Mouse (Mus musculus) cerebellum, adult 8-10 months (tissue): Measurements from ENCODE around the gene Eps15l1.

Source experiments
- DNase-seq: peaks from one replicate; pipeline ENCODE4 v3.0.0; 2022

Eps15l1 gene

DNA sequence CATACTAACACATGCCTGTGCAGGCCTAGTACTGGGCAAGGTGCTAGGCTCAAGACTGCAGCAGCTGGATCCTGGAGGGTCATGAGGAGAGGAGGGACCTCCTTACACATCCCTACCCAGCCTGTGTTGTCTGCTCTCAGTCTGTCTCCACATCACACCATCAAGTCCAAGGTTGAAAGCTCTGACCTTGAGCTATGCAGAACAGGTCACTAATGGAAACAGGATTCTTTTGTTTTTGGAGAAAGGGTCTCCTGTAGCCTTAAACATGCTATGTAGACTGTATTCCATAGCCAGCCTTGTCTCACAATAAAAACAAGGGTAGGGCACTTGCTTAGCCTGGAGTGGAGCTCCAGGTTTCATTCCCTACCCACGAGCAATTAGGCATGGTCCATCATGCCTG is 72.3 kb downstream of the Eps15l1 start:
- no peak for DNase-seq

DNA sequence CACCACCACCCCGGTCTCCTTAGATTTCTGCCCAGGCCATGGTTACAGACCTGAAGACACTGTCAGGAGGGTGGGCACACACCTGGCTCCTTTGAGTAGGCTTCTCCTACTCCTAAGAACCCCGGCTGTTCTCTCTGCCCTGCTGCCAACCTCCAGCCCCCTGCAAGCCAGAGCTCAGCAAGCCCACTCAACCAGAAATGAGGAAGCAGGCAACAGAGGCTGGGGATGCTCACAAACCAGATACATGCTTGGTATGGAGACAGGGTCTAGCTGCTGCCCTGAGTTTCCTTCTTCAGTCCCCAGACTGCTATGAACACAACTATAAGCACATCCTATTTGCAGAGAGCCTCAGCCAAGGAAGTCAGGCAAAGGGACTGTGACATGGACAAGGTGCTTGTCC is 73.1 kb downstream of the Eps15l1 start:
- DNase-seq = no peak

DNA sequence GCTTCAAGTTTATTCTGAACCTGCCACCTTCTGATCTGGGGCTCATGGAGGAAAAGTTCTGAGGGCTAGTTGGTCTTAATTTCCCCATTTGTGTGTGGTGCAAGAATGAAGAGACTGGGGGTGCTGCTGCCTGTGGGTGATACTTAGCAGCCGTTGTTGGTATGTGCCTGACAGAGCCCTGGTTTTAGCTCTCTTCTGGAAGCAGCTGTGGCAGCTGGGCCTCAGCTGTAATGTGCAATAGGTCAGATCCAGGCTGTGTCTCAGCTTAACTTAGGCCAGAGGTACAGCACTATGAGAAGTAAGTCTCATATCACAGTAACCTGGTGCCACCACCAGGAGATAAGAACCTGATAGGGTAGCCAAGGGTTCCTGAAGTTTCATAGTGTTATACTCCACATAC is 73.7 kb downstream of the Eps15l1 start:
- no peak for DNase-seq

DNA sequence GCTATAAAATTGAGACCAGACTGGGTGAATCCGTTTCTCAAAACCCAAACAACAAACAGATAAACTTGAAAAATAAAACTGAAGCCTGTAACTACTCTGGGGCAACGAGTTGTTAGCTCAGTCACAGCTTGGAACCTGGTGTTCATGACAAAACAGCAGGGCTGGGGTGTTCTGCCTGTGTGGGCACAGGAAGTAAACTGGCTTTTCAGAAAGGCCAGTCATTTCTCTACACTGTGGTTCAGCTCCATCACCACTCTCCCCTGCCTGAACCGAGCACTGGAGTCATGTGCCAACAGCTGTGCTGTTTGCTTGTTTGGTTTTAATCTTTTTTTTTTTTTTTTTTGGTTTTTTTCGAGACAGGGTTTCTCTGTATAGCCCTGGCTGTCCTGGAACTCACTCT is 77.5 kb downstream of the Eps15l1 start:
- no peak for DNase-seq

DNA sequence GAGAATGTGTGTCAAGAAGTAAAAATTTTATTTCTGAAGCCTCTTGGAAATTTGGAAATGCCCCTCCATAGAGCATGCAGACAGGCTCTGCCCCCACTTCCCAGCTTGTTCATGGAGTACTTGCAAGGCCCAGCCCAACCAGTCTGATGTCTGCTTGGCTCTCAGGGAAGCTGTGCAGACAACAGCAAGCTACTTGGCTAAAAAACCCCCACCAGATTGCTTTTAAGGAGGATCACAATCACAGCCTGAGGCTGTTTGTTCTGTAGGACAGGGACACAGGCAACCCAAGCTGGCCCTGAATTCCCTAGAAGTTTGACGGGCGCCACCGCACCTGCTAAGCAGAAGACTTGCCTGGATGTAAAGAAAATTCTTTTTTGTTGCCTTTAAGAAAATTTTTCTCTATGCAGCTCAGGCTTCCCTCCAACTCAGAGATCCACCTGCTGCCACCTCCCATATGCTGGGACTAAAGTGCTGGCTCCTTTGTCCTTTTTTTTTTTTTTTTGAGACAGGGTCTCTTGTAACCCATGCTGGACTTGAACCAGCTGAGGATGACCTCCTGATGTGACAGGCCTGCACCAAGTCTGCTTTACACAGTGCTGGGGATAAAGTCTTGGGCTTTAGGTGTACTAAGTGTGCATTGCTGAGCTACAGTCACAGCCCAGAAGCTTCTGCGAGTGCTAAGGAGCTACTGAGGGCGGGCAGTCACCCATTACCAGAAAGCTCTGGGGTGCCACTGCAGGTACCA is 78.5 kb downstream of the Eps15l1 start:
- DNase-seq = no peak

DNA sequence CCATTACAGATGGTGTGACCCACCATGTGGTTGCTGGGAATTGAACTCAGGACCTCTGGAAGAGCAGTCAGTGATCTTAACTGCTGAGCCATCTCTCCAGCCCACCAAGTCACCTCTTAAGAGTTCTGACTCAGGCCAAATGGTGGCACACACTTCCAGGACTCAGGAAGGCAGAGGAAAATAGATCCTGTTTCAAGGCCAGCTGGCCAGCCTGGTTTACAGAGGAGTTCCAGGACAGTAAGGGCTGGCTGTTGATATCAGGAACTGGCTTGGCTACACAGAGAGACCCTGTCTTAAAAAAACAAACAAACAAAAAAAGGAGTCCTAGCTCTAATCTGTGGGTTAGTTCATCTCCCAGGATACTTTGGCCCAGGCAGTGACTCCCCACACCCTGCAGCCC is 84.2 kb downstream of the Eps15l1 start:
- DNase-seq = no peak

DNA sequence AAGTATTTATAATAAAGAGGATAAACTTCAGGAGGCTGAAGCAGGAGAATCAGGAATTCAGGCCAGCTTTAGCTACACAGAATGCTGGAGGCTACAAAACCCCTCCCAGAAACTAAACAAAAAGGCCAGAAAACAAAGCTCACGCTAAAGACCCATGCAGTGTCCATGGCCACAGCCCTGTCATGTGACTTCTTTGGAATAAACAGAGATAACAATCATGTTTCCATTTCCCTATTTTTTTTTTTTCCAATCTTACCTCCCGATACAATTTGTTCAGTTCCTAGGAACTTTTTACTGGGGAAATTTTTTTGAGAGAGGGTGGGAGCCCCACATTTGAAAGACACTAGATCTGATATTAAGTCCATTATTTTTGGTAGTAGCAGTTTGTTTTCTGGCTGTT is 85.0 kb downstream of the Eps15l1 start:
- DNase-seq = no peak

DNA sequence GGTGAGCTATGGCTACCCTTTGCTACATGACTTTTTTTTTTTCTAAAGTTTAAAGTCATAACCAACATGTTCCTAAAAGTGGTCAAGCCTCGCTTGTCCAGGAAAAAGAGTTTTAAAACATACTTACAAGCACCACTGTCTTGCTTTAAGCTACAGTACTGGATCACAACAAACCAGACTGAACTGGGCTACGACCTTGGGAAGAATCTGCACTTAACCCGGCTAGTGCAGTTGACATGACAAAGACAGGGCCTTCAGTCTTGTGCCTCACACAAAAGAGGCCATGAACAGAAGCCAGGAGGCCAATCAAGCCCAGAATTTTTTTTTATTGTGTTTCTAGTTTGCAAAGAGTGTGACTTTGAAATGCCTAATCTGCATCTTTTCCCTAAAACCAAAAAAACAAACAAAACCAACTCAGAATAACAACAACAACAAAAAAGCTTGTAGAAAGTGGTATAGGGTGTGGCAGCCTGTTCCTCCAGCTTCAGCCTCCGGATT is 87.1 kb downstream of the Eps15l1 start:
- DNase-seq = no peak

DNA sequence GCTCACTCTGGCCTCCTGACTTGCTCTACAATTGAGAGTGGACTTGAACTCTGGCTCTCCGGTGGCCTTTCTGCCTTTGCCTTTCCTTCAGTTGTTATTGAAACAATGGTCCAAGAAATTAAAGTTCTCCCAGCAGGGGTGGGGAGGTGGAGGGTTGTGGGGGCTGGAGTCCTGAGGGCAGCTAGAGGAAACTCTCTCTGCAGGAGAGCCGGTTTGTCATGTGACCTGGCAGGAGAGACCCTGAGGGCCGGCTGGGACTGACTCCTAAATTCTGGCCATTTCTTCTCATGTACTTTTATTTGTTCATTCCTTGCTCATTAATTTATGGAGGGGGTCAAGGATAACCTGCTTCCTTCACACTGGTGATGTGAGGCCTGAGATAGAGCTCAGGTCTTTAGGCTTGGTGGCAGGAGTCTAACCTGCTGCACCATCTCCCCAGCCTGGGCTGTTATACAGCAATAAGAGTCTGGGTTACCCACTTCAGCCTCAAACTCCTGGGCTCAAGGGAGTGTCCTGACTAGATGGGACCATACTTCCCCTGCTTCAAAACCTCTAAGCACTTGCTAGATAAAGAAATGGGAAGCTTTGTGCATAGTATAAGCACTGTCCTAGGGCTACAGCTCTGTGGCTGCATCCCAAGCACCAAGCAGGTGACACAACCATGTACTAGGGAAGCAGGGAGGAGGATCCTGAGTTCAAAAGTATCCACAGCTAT is 87.7 kb downstream of the Eps15l1 start:
- DNase-seq = no peak

DNA sequence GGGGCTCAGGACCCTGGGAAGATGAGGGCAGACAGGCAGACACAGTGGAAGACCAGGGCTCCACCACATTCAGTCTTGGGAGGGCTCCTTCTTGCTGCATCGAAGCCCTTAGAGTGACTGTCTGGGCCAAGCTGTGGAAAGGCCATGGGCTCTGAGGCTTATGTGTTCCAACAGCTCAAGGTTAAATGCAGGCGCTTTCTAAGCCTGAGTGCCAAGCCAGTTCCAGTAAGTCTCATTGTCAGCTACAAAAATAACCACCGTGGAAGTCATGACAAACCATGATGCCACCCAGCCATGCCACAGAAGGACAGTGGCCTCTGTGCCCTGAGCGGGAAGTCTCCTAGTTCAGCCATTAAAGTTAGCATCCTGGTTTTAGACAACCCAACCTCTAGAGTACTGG is 89.6 kb downstream of the Eps15l1 start:
- no peak for DNase-seq

DNA sequence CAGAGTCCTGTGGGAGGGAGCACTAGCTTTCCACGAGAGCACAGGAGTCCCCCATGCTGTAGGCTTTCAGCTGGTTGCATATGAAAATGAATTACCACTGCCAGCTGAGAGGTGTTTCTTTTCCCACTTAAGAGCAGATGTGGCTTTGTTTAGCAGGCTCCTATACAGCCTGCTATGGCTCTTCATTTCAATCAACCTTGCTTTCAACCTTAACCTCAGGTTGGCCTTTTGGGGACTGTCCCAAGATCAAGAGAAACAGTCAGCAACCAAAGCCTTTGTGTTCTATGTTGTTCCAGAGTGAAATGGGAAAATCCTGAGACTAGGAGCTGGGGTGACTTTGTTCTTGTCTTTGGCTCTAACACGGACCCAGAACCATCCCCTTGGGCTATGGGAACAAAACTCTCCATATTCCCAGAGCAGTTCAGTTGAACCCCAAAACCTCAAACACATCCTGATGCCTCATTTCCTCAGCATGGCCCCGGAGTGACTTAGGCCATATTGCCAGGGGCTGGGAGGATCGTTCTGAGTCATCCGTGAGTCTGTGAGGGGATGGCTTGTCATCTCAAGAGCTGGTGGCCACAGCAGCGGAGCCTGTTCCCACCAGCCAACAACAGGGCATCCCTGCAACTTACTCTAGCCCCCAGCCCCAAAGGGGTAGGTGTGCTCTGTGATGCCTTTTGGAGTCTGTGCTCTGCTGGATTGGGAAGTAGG is 90.3 kb downstream of the Eps15l1 start:
- no peak for DNase-seq

DNA sequence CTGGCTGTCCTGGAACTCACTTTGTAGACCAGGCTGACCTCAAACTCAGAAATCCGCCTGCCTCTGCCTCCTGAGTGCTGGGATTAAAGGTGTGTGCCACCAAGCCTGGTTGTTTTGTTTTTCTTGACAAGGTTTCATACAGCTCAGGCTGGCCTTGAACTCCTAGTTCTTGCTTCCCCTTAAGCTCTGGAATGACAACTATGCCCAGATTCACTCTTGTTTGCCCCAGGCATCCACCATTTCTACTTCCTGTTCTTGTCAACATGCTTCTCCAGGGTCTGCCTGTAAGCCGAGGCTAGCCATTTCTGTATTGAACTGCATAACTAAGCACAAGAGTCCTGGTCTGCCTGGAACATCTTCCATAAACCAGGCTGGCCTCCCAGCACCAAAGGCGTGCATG is 92.1 kb downstream of the Eps15l1 start:
- DNase-seq = no peak

DNA sequence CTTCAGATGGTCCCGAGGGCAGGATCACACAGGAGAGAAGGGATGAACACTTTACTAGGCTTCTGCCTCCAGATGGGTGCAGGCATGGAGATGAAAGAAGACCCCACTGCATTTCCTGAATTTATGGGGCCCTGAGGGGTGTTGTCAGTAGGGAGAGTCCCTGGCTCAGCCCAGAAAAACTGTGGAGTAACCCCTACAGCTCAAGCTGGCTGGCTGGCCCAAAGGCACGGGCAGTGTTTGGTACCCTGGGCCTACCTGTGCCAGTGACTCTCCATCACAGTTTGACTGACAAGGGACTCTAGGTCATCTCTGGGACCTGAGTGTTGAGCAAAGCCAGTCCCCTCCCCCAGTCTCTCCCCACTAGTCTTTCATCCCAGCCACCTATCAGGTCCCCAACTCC is 96.6 kb downstream of the Eps15l1 start:
- DNase-seq = no peak

DNA sequence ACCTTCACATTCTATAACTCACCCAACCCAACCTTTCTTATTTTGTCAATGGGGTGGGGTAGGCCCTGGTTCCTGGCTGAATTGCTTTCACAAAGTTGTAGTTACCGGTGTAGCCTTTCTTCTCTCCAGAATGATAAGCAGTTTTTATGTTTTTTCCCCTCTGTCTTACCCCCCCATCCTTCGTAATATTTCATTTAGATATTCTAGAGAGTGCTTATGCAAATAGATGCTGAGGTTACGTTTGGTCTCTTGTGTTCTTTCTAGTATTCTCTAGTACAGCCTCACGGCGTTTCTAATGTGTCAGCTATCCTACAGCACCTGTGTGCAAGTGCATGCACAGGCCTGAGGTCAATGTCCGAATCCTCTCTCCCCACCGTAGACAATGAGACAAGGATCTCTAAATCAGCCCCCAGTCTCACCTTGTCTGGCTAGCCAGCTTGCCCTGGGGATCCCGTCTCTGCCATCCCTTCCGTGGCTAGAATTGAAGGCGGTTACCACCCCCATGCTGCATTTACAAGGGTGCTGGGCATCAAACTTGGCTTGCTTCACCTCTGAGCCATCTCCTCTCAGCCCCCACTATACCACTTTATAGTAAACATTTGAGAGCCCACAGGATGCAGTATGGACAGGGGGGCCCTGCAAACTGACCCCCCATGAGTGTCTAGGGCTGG is 97.1 kb downstream of the Eps15l1 start:
- no peak for DNase-seq

DNA sequence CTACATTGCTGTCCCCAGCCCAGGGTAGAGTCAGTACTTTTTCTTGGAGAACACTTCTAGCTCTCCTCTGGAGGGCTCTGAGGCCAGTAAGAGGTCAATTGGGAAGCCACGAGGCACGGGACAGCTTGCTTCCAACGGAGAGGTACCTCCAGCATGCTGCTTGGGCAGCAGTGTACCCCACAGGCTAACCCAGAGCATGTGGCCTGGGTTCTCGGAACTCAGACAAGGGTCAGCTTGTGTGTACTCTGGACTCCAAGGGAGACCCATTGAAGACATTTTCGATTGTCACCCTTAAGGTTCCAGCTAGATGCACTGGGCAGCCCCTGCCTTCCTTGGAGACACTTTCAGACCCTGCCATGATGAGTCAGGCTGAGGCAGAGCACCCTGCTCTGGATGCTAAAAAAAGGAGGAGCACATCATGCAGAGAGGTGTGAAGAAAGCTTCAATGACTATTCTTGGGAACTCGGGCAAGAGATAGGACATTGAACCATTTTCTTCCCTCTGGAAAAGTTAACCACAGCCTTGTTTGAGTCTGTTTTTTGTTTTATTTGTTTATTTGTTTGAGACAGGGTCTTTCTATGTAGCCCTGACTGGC is 98.0 kb downstream of the Eps15l1 start:
- no peak for DNase-seq

DNA sequence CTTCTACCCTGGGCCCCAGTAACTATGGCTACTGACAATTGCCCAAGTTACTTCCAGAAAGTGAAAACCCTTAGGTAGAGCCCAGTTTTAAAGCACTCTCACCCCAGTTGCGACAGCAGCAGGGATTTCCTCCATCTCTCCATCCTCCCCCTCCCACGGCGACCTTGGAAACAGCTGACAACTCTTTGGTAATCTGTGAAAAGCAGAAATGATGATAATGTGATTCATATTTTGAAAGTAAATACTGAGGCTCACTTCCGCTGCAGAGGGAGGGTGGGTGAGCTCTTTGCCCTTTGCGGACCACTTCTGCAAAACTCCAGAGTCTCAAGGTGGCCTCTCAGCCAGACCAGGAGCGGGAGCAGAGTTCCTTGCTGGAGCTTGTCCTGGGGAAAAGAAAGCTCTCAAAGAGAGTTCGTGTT is 98.8 kb downstream of the Eps15l1 start:
- DNase-seq = no peak

DNA sequence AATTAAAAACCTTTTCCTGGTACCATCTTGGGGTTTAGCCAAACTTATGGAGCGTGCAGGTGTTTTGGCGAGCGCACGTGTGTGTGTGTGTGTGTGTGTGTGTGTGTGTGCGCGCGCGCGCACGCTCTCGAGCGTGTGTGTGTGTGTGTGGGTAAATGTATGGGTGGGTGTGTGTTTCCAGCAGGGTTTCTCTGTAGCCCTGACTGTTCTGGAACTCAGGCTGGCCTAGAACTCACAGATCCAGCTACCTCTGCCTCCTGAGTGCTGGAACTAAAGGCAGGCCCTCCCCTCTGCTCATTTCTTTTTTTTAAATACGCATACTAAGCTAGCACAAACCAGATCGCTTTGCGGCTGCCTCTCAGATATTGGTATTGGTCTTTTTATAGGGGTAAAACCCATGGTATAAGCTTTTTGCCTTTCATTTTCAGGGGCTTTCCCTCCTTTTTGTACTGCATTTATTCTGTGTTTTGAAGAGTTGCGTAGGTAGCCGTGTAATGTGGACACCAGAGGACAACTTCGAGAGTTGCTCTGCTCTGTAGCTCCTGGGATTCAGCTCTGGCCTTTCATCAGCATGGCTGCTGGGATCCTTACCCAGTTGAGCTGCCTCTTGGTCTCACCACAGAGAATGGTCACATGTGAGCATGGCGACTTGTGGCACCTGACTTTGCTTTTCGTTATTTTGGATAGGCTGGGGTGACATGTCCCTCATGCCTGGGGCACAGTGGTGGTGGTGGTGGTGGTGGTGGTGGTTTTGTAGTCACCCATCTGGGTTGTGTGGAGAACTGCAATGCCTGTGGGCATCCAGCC is 99.4 kb downstream of the Eps15l1 start:
- DNase-seq = no peak

DNA sequence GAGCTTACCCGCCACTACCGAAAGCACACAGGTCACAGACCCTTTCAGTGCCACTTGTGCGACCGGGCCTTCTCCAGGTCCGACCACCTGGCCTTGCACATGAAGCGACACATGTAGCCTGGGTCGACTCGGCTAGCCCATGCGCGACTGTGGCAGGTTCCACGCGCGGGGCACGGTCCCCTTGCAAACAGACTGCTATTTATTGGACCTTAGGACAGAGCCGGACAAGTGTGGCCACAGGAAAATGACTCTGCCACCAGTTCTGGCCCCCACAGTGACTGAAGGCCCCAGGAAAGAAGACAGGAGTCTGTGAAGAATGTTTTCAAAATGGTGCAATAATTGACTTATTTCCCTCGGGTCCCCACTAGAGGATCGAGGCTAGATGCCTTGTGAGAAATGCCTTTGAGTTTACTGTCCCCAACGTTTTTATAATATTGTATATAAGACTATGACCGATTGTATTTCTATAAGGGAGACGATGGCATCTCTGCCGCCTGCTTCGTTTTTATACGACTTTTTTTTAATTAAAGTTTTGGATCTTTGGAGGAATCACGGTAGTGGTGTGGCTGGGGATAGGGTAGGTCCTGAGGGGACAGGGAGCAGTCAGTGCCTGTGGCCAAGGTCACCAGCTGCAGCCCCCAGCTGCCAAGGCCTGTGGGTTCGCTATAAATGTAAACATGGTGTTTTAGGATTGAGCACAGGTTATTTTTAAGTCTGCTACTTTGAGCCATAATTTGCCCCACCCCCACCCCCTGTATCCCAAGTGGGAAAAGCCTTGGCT is 100.3 kb downstream of the Eps15l1 start:
- no peak for DNase-seq

DNA sequence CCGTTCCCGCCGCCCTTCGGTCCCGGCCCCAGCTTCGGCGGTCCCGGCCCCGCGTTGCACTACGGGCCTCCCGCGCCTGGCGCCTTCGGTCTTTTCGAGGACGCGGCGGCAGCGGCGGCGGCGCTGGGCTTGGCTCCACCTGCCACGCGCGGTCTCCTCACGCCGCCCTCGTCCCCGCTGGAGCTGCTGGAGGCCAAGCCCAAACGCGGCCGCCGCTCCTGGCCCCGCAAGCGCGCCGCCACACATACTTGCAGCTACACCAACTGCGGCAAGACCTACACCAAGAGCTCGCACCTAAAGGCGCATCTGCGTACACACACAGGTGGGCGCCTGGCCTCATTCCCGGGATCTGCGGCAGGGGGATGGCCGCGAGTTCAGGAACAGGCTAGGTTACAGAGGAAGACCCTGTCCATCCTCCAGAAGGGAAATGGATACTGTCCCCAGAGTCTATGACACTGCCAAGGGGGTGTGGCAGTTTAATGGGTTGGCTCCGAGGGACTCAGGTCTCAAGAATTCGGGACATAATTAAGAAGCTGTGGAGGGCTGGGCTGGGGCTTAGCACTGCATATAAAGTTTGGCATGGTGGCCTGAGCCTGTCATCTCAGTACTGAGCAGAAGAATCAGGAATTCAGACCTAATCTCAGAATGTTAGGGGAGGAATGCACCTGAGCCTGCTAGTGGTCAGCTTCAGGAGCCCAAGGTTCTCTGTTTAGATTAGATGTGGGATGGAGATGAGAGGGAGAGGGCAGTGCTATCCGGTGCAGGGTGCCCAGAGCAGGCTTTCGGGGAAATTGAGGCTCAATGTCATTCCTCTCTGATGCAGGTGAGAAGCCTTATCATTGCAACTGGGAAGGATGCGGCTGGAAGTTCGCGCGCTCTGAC is 101.1 kb downstream of the Eps15l1 start:
- DNase-seq = no peak

DNA sequence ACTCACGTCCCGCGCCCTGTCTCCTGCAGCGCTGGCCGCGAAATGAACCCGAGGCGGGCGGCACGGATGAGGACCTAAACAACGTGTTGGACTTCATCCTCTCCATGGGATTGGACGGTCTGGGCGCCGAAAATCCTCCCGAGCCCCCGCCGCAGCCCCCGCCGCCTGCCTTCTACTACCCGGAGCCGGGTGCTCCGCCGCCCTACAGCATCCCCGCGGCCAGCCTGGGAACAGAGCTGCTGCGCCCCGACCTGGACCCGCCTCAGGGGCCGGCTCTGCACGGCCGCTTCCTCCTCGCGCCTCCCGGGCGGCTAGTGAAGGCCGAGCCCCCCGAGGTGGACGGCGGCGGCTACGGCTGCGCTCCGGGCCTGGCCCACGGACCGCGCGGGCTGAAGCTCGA is 101.9 kb downstream of the Eps15l1 start:
- no peak for DNase-seq
